ENCODE assay signal across 8 mouse cellular contexts in the genomic region with DNA sequence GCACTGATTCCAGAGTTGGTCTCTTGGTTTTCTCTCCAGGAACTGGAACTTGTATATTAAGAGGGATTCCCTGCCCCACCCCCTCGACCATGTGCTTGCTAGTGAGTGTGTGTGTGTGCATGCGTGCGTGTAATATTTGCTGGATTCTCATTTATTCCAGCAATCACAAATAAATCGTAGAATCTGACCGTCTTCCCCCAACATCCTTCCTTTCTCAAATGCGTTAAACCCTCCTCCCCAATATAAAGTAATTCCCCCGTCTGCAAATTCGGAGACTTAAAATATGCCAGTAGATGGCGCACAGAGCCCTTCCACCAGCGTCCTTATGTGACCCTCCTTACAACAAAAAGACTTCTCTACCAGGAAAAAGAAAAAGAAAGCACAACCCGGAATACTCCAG. TPM values are rescaled to one million over a fixed set of nuclear protein-coding genes. Genes with fewer than 3 reads are reported as not detected.
DNase-seq lines count a peak whose midpoint lies in the region; ATAC-seq and TF ChIP-seq lines count a peak whose summit lies in the region.

No protein-coding gene starts in this region.

- TF ChIP-seq EP300 in liver, embryonic 14.5 days (IDR thresholded peaks at IDR 0.05; ENCODE audit: low read depth) = no peak

- peak; percentile 84 for DNase-seq in A20 (ENCODE audit: low read depth, low spot score)
- peak; percentile 70 for DNase-seq in T-cell, adult 2 months (ENCODE audit: low spot score)
- DNase-seq in embryo, embryonic 10.5 days (ENCODE audit: low spot score) = peak; percentile 88
- DNase-seq in liver, embryonic 14.5 days (ENCODE audit: low read depth in 3 of 3, low spot score in 3 of 3) = no peak
- peak; percentile 45 for DNase-seq in neural tube, embryonic 10.5 days (ENCODE audit: extremely low spot score, low spot score)
- peak; percentile 82 for DNase-seq in thymus, postnatal 14 days

- no peak overlapping the region for H3K27ac ChIP-seq in heart, embryonic 14.5 days (replicated peaks in 1 of 2; ENCODE audit: control insufficient read depth in 1 of 2, insufficient read depth in 1 of 2, low read depth in 2 of 2, low read length in 2 of 2)
- no peak overlapping the region for H3K27ac ChIP-seq in kidney, embryonic 15.5 days
- H3K27ac ChIP-seq in liver, embryonic 14.5 days = no peak overlapping the region

- no peaks in the 10 kb centered on the region for H3K27me3 ChIP-seq in heart, embryonic 14.5 days (ENCODE audit: control insufficient read depth, insufficient read depth, low read length)
- 0 out of 2 replicates have a peak, but pooled peaks cover 10% of the 10 kb centered on the region for H3K27me3 ChIP-seq in kidney, embryonic 15.5 days
- H3K27me3 ChIP-seq in liver, embryonic 14.5 days (ENCODE audit: control insufficient read depth, insufficient read depth, low read length) = no peaks in the 10 kb centered on the region; the same call in 1 of the 2 replicates

- H3K9ac ChIP-seq in heart, embryonic 14.5 days (ENCODE audit: low read length) = no peak overlapping the region
- no peak overlapping the region for H3K9ac ChIP-seq in kidney, embryonic 15.5 days
- H3K9ac ChIP-seq in liver, embryonic 14.5 days (replicated peaks) = no peak overlapping the region

- H3K36me3 ChIP-seq in heart, embryonic 14.5 days (ENCODE audit: control insufficient read depth, insufficient read depth, low read length) = no peaks in the 10 kb centered on the region
- no peaks in the 10 kb centered on the region for H3K36me3 ChIP-seq in kidney, embryonic 15.5 days
- H3K36me3 ChIP-seq in liver, embryonic 14.5 days (replicated peaks; ENCODE audit: control insufficient read depth, insufficient read depth, low read depth) = no peaks in the 10 kb centered on the region

- peak overlapping the region in 1 of 2 experiments; percentile 84; a peak in 3 of 4 replicates for H3K4me3 ChIP-seq in heart, embryonic 14.5 days (ENCODE audit: control insufficient read depth in 1 of 2, insufficient read depth in 1 of 2, low read depth in 1 of 2, low read length in 2 of 2)
- H3K4me3 ChIP-seq in kidney, embryonic 15.5 days (replicated peaks) = peak overlapping the region; percentile 93
- H3K4me3 ChIP-seq in liver, embryonic 14.5 days (ENCODE audit: insufficient read depth in 1 of 2, low read depth in 2 of 2, low read length in 2 of 2) = no peak overlapping the region

- peak; percentile 68 for TF ChIP-seq CTCF in liver, embryonic 14.5 days (IDR thresholded peaks at IDR 0.05; ENCODE audit: low read depth)

- 3% methylated on average over 11 of the region's 11 CpGs for WGBS in heart, embryonic 14.5 days
- WGBS in kidney, embryonic 15.5 days = 2% methylated on average over 11 of the region's 11 CpGs
- under 1% methylated on average over 11 of the region's 11 CpGs for WGBS in liver, embryonic 14.5 days (ENCODE audit: insufficient replicate concordance)

- peak overlapping the region; percentile 93 for H3K4me2 ChIP-seq in heart, embryonic 14.5 days (ENCODE audit: low read length)
- peak overlapping the region; percentile 95 for H3K4me2 ChIP-seq in kidney, embryonic 15.5 days
- peak overlapping the region; percentile 99 for H3K4me2 ChIP-seq in liver, embryonic 14.5 days (ENCODE audit: low read depth)

- no peak for ATAC-seq in heart, embryonic 14.5 days (ENCODE audit: insufficient number of reproducible peaks, insufficient read depth, low FRiP score, low read depth)
- no peak for ATAC-seq in kidney, embryonic 15.5 days (replicated peaks; ENCODE audit: low FRiP score)
- ATAC-seq in liver, embryonic 14.5 days (ENCODE audit: insufficient read depth) = no peak

- peaks cover 2 to 11% of the 10 kb centered on the region in 2 experiments; a peak in 1 of 4 replicates for H3K4me1 ChIP-seq in heart, embryonic 14.5 days (ENCODE audit: control insufficient read depth in 2 of 2, insufficient read depth in 2 of 2, low read length in 2 of 2)
- peaks cover 24% of the 10 kb centered on the region for H3K4me1 ChIP-seq in kidney, embryonic 15.5 days
- H3K4me1 ChIP-seq in liver, embryonic 14.5 days (replicated peaks; ENCODE audit: control insufficient read depth in 2 of 2, insufficient read depth in 2 of 2, low read length in 1 of 2) = peaks cover 0 to 6% of the 10 kb centered on the region in 2 experiments; a peak in 2 of 4 replicates

- no peaks in the 10 kb centered on the region for H3K9me3 ChIP-seq in heart, embryonic 14.5 days (ENCODE audit: control insufficient read depth, low read length)
- no peaks in the 10 kb centered on the region for H3K9me3 ChIP-seq in kidney, embryonic 15.5 days (replicated peaks)
- H3K9me3 ChIP-seq in liver, embryonic 14.5 days (ENCODE audit: control insufficient read depth, low read length) = no peaks in the 10 kb centered on the region

RNA-seq across cellular contexts. Expression of a gene that starts 2.2 kb away (rescaled TPM):
- 26.7 and 33.0 TPM in 2 replicates for polyA plus RNA-seq in heart, embryonic 14.5 days (2014; fragmentation: Nextera tagmentation; extraction: Ambion mirVana)
- polyA plus RNA-seq in kidney, embryonic 15.5 days (2015; fragmentation: Nextera tagmentation; extraction: Ambion mirVana) = 32.4 and 39.5 TPM in 2 replicates
- 44.3 and 52.8 TPM in 2 replicates for polyA plus RNA-seq in liver, embryonic 14.5 days (2012; rRNA removed)
- 87.7 and 92.0 TPM in 2 replicates for polyA plus RNA-seq in liver, embryonic 14.5 days (2014; fragmentation: Nextera tagmentation; extraction: Ambion mirVana)

RNA-seq across cellular contexts. Expression of a gene that starts 59.1 kb away (rescaled TPM):
- 9.8 and 10.1 TPM in 2 replicates for polyA plus RNA-seq in heart, embryonic 14.5 days (2014; fragmentation: Nextera tagmentation; extraction: Ambion mirVana)
- polyA plus RNA-seq in kidney, embryonic 15.5 days (2015; fragmentation: Nextera tagmentation; extraction: Ambion mirVana) = 13.8 and 15.0 TPM in 2 replicates
- polyA plus RNA-seq in liver, embryonic 14.5 days (2012; rRNA removed) = 5.0 and 5.2 TPM in 2 replicates
- polyA plus RNA-seq in liver, embryonic 14.5 days (2014; fragmentation: Nextera tagmentation; extraction: Ambion mirVana) = 8.9 and 11.3 TPM in 2 replicates

Comparison
In these comparisons a context has a peak if more than half of its experiments do, and no peak if none do; other contexts are left out.
1. DNase-seq: peak in A20 (single experiment), T-cell, adult 2 months (single experiment), embryo, embryonic 10.5 days (single experiment), neural tube, embryonic 10.5 days (single experiment) and thymus, postnatal 14 days (single experiment); none in liver, embryonic 14.5 days (0 of 3).
2. Peak in every context shown above with its lines, with median percentiles within 50 percentile points of each other: H3K4me2 ChIP-seq.